Mouse (Mus musculus) spleen, postnatal 14 days (tissue): ENCODE data around the gene Myof.

Source experiments
- DNase-seq, 2 experiments: peaks; one replicate each; pipeline ENCODE4 v3.0.0; 2021 to 2022; ENCODE audit warnings: low spot score in 2 of 2

The Myof gene

GRCm38 (mm10) chr19:37876605-37877245 is 166.7 kb downstream of the Myof start:
- no peak for DNase-seq

- no peak for DNase-seq
These were observed 169.9 kb downstream of the Myof start for GRCm38 (mm10) chr19:37873499-37873898.

- no peak for DNase-seq
These were observed 175.8 kb downstream of the Myof start for GRCm38 (mm10) chr19:37867592-37867991.

GRCm38 (mm10) chr19:37866994-37867393 is 176.4 kb downstream of the Myof start:
- no peak for DNase-seq

GRCm38 (mm10) chr19:37861171-37861570 is 182.2 kb downstream of the Myof start:
- no peak for DNase-seq

- no peak for DNase-seq
These were observed 183.1 kb downstream of the Myof start for GRCm38 (mm10) chr19:37860267-37860666.

- no peak for DNase-seq
These were observed 184.8 kb downstream of the Myof start for GRCm38 (mm10) chr19:37858406-37859081.

- no peak for DNase-seq
These were observed 191.3 kb downstream of the Myof start for GRCm38 (mm10) chr19:37852056-37852455.

- DNase-seq = no peak
These were observed 191.8 kb downstream of the Myof start for GRCm38 (mm10) chr19:37851590-37852038.
